Mouse (Mus musculus) CD4-positive, CD25-positive, alpha-beta regulatory T cell, adult 4 months (primary cell): ENCODE measurements around the gene Gm21103. TPM values are rescaled to one million over a fixed set of nuclear protein-coding genes. Genes with fewer than 3 reads are reported as not detected.
"Not testable (repeated sequence)": the region's sequence is repeated elsewhere in the genome, so short reads cannot be mapped to it uniquely, and the experiment has no call there.

ENCODE experiments used
- ATAC-seq: one replicate; pipeline ENCODE4 v1.8.0; 2017
- polyA plus RNA-seq, 2 experiments: library from polyadenylated mRNA; unstranded; fragments of 100-300 nt; shearing (Covaris generic); gene quantifications; one replicate each; pipeline ENCODE4 v1.2.1; 2017

Gene Gm21103
- polyA plus RNA-seq: not detected

DNA sequence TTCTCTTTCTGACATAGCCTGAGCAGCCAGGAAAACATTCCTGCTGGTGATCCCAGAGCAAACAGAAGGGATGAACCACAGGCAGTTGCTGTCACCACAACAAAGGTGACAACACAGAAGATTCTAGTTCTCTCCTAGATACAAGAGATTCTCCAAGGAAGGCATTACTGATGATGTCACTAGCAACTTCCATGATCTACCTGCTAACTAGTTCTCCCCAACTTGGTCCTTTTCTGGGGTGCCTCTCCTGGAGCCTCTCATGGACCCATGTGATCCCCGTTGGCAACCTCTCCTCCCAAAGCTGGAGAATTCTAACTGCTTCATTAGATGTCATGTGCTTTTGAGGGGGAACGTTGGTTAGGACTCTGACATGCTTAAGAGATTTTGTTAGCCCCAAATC is at the start of gene Gm21103:
Gene Gm21103, minus strand, starts transcription at position 101 of the 400 bp plus-strand sequence.
- not testable (repeated sequence) for ATAC-seq

GRCm38 (mm10) chr14:6343578-6343977 is 38.9 kb upstream of the Gm21103 start, which contains the start of gene Gm3618:
Gene Gm3618, minus strand, starts transcription at chr14:6343678.
- not testable (repeated sequence) for ATAC-seq

GRCm38 (mm10) chr14:6286931-6287715 is 17.5 kb downstream of the Gm21103 start, which contains the start of gene Gm3411:
Gene Gm3411, minus strand, starts transcription at chr14:6287250.
- not testable (repeated sequence) for ATAC-seq

Other genes with a start within 250 kb of the Gm21103 start
- not detected for gene Gm6337, start 246.6 kb downstream of the Gm21103 start, polyA plus RNA-seq
- gene Gm8206, start 210.9 kb downstream of the Gm21103 start, polyA plus RNA-seq: 1 to 10 TPM; 3.9 to 4.4 TPM
- gene Gm3468, start 196.2 kb downstream of the Gm21103 start, polyA plus RNA-seq: 10 to 100 TPM in 1 of 2 experiments, 1 to 10 TPM in 1; 8.2 to 12.4 TPM
- gene Gm3476, start 179.0 kb downstream of the Gm21103 start, polyA plus RNA-seq: not detected
- gene Gm21560, start 85.6 kb downstream of the Gm21103 start, polyA plus RNA-seq: not detected
- 1 to 10 TPM; 5.1 to 6.0 TPM for gene Gm3411, start 17.6 kb downstream of the Gm21103 start, polyA plus RNA-seq
- not detected for gene Gm3618, start 38.8 kb upstream of the Gm21103 start, polyA plus RNA-seq
- not detected for gene Gm16440, start 85.5 kb upstream of the Gm21103 start, polyA plus RNA-seq
- 1 to 10 TPM; 1.9 to 5.6 TPM for gene Gm3591, start 107.6 kb upstream of the Gm21103 start, polyA plus RNA-seq
- gene Gm3594, start 139.8 kb upstream of the Gm21103 start, polyA plus RNA-seq: not detected
- not detected for gene Gm8356, start 232.4 kb upstream of the Gm21103 start, polyA plus RNA-seq